Mouse (Mus musculus) macrophage (primary cell): ENCODE measurements around the gene Pamr1. TPM values are rescaled to one million over a fixed set of nuclear protein-coding genes. Genes with fewer than 3 reads are reported as not detected.

Experiments used
- H3K27ac ChIP-seq: fragments of 350-480 bp; formaldehyde crosslinking; 2 replicates; pipeline ENCODE4 v1.9.0; 2021
- H3K36me3 ChIP-seq: fragments of 350-480 bp; formaldehyde crosslinking; 2 replicates; pipeline ENCODE4 v1.9.0; 2021; ENCODE audit errors: inconsistent target
- H3K4me3 ChIP-seq: fragments of 350-480 bp; formaldehyde crosslinking; 2 replicates; pipeline ENCODE4 v1.9.0; 2021; ENCODE audit errors: inconsistent target
- H3K79me2 ChIP-seq: fragments of 350-480 bp; formaldehyde crosslinking; 2 replicates; pipeline ENCODE4 v1.9.0; 2021; ENCODE audit errors: inconsistent target
- WGBS: methylation state at CpG from one replicate; pipeline ENCODE4 v1.1.7; 2026; ENCODE audit warnings: inconsistent platforms; ENCODE audit not compliant: missing documents; 5-methylcytosine and 5-hydroxymethylcytosine counted together
- polyA plus RNA-seq: library from polyadenylated mRNA; stranded (reverse); fragments of 250-400 nt; gene quantifications from 3 replicates; pipeline ENCODE4 v1.2.4, GENCODE M21; 2018; ENCODE audit warnings: inconsistent platforms
- total RNA-seq, 78 experiments: library from RNA; depleted of rRNA; stranded (reverse); fragments of 250-400 nt; gene quantifications; 1 replicate in 9 of 78; 2 replicates in 24 of 78; 3 replicates in 43 of 78; 4 replicates in 2 of 78; pipeline ENCODE4 v1.2.4; 2018; ENCODE audit warnings: inconsistent platforms in 56 of 78

Gene Pamr1
- 1 to 10 TPM in 1 of 26 experiments, under 1 TPM in 5, not detected in 20; 0.19 to 2.4 (median 0.64) TPM for total RNA-seq (2018; cell fraction: chromatin; rRNA removed)
- total RNA-seq (2018; cell fraction: cytosol; rRNA removed): under 1 TPM in 7 of 26 experiments, not detected in 19; 0.03 to 0.20 (median 0.12) TPM
- total RNA-seq (2018; cell fraction: nucleus; rRNA removed): 1 to 10 TPM in 3 of 26 experiments, under 1 TPM in 10, not detected in 13; 0.25 to 1.6 (median 0.65) TPM
- not detected in 3 replicates for polyA plus RNA-seq

- no peaks in the 10 kb centered on the region for H3K79me2 ChIP-seq
- no peak within 1 kb of the TSS for H3K27ac ChIP-seq
- 6% methylated on average over 26 of the region's 26 CpGs for WGBS
- H3K4me3 ChIP-seq: no peak within 1 kb of the TSS
- H3K36me3 ChIP-seq: no peaks in the 10 kb centered on the region
These were observed at the start of gene Pamr1 for GRCm38 (mm10) chr2:102549611-102550266. Gene Pamr1, plus strand, starts transcription at chr2:102550012.

GRCm38 (mm10) chr2:102507633-102508032 is 42.2 kb upstream of the Pamr1 start:
- Histone ChIP-seq H3K36me3 (no peaks in the 10 kb centered on the region), H3K27ac (no peak overlapping the region), H3K4me3 (no peak overlapping the region), H3K79me2 (no peaks in the 10 kb centered on the region)
- 82% methylated on average over 4 of the region's 4 CpGs for WGBS

- Histone ChIP-seq H3K27ac (no peak overlapping the region), H3K4me3 (no peak overlapping the region), H3K79me2 (no peaks in the 10 kb centered on the region), H3K36me3 (no peaks in the 10 kb centered on the region)
- WGBS: 67% methylated on average over 1 of the region's 1 CpGs
These were observed 41.7 kb upstream of the Pamr1 start for GRCm38 (mm10) chr2:102508154-102508553.

GRCm38 (mm10) chr2:102519956-102520355 is 29.9 kb upstream of the Pamr1 start:
- H3K4me3 ChIP-seq: no peak overlapping the region
- no peak overlapping the region for H3K27ac ChIP-seq
- H3K79me2 ChIP-seq: no peaks in the 10 kb centered on the region
- H3K36me3 ChIP-seq: no peaks in the 10 kb centered on the region

- Histone ChIP-seq H3K27ac (no peak overlapping the region), H3K79me2 (no peaks in the 10 kb centered on the region)
- 93% methylated on average over 4 of the region's 4 CpGs for WGBS
These were observed 22.2 kb upstream of the Pamr1 start for GRCm38 (mm10) chr2:102527563-102527962.

GRCm38 (mm10) chr2:102533437-102533836 is 16.4 kb upstream of the Pamr1 start:
- H3K27ac ChIP-seq: no peak overlapping the region
- H3K79me2 ChIP-seq: no peaks in the 10 kb centered on the region
- WGBS: 96% methylated on average over 4 of the region's 4 CpGs
- no peak overlapping the region for H3K4me3 ChIP-seq
- H3K36me3 ChIP-seq: no peaks in the 10 kb centered on the region

More at GRCm38 (mm10) chr2:102527563-102527962, 22.2 kb upstream of the Pamr1 start:
- Histone ChIP-seq H3K36me3 (no peaks in the 10 kb centered on the region), H3K4me3 (no peak overlapping the region)

- Histone ChIP-seq H3K4me3 (no peak overlapping the region), H3K27ac (no peak overlapping the region), H3K79me2 (no peaks in the 10 kb centered on the region), H3K36me3 (no peaks in the 10 kb centered on the region)
- 72% methylated on average over 3 of the region's 3 CpGs for WGBS
These were observed 13.0 kb upstream of the Pamr1 start for GRCm38 (mm10) chr2:102536766-102537165.

GRCm38 (mm10) chr2:102540438-102541230 is 9.2 kb upstream of the Pamr1 start:
- no peak overlapping the region for H3K27ac ChIP-seq
- WGBS: 72% methylated on average over 11 of the region's 11 CpGs
- H3K79me2 ChIP-seq: no peaks in the 10 kb centered on the region

GRCm38 (mm10) chr2:102541404-102542125 is 8.2 kb upstream of the Pamr1 start:
- Histone ChIP-seq H3K4me3 (no peak overlapping the region), H3K27ac (no peak overlapping the region), H3K36me3 (no peaks in the 10 kb centered on the region), H3K79me2 (no peaks in the 10 kb centered on the region)
- WGBS: 45% methylated on average over 4 of the region's 4 CpGs

More at GRCm38 (mm10) chr2:102540438-102541230, 9.2 kb upstream of the Pamr1 start:
- H3K36me3 ChIP-seq: no peaks in the 10 kb centered on the region
- no peak overlapping the region for H3K4me3 ChIP-seq

GRCm38 (mm10) chr2:102543961-102544719 is 5.7 kb upstream of the Pamr1 start:
- Histone ChIP-seq H3K79me2 (no peaks in the 10 kb centered on the region), H3K36me3 (no peaks in the 10 kb centered on the region), H3K27ac (no peak overlapping the region), H3K4me3 (no peak overlapping the region)
- 54% methylated on average over 6 of the region's 6 CpGs for WGBS

- H3K36me3 ChIP-seq: no peaks in the 10 kb centered on the region
- H3K27ac ChIP-seq: no peak overlapping the region
- H3K79me2 ChIP-seq: no peaks in the 10 kb centered on the region
- WGBS: 26% methylated on average over 5 of the region's 6 CpGs
- no peak overlapping the region for H3K4me3 ChIP-seq
These were observed 1.2 kb downstream of the Pamr1 start for GRCm38 (mm10) chr2:102550910-102551582.

GRCm38 (mm10) chr2:102551594-102551993 is 1.8 kb downstream of the Pamr1 start:
- Histone ChIP-seq H3K27ac (no peak overlapping the region), H3K36me3 (no peaks in the 10 kb centered on the region), H3K79me2 (no peaks in the 10 kb centered on the region), H3K4me3 (no peak overlapping the region)
- WGBS: 28% methylated on average over 3 of the region's 3 CpGs

GRCm38 (mm10) chr2:102552095-102552537 is 2.3 kb downstream of the Pamr1 start:
- 47% methylated on average over 5 of the region's 5 CpGs for WGBS
- Histone ChIP-seq H3K27ac (no peak overlapping the region), H3K79me2 (no peaks in the 10 kb centered on the region), H3K4me3 (no peak overlapping the region), H3K36me3 (no peaks in the 10 kb centered on the region)
